Mouse (Mus musculus): ENCODE measurements at regions not wholly inside any gene's neighbourhood (a gene's known extent, or its start where the extent isn't known, plus 50 kb on each side); places are given as distances from the start of the nearest gene placed in this dataset.
A peak's percentile ranks its signal among the peaks of the same experiment; 100 is the strongest.
"Not testable (repeated sequence)": the region's sequence is repeated elsewhere in the genome, so short reads cannot be mapped to it uniquely, and the experiment has no call there.

DNA sequence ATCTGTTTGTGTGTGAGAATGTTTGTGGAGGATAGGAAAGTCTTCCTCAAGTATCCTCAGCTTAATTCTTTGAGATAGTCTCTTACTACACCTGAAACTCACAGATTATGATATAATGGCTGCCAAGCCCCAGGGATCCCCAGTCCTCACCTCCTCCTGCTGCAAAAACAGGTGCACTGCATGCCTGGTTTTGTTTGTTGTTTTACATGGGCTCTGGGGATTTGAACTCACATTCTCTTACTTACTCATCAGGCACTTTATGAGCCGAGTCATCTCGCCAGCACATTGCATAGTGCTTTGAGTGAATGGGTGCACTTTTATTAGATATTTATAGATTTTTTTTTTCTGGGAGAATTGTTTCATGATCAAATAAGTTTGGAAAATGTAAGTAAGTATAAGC, 56.3 kb downstream of the Mterf1b start:
- no peaks in the 10 kb centered on the region for H3K27me3 ChIP-seq (replicated peaks)
- H3K4me3 ChIP-seq (replicated peaks): no peak overlapping the region
- H3K4me1 ChIP-seq: no peaks in the 10 kb centered on the region
- TF ChIP-seq FLI1 (IDR thresholded peaks at IDR 0.05; ENCODE audit: low read length) (no peak), GATA1 (IDR thresholded peaks at IDR 0.05; ENCODE audit: borderline replicate concordance, low read length) (no peak)
- no peaks in the 10 kb centered on the region for H3K36me3 ChIP-seq (replicated peaks; ENCODE audit: low read length)
- H3K9me3 ChIP-seq: no peaks in the 10 kb centered on the region

DNA sequence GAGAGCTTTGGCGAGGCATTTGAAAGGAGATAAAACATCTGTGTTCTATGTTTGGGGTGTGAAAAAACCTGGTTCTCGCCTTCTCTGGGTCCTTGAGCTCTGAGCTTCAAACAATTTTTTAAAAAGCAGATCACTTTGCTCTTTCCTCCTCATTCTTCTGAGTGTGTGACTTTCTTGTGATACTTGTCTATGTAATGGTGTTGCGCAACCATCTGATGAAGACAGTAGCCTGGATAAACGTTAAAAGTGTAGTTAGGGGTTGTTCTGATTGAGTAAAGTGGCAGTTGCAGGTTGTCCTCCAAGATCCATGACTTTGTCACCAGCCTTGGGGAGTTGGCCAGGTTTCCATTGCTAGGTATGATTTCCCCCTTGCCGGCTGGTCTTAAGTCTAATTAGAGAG, 62.1 kb downstream of the Mterf1b start:
- not testable (repeated sequence) for H3K4me3 ChIP-seq (replicated peaks); H3K36me3 ChIP-seq (replicated peaks; ENCODE audit: low read length); H3K27me3 ChIP-seq (replicated peaks); H3K4me1 ChIP-seq; H3K9me3 ChIP-seq

DNA sequence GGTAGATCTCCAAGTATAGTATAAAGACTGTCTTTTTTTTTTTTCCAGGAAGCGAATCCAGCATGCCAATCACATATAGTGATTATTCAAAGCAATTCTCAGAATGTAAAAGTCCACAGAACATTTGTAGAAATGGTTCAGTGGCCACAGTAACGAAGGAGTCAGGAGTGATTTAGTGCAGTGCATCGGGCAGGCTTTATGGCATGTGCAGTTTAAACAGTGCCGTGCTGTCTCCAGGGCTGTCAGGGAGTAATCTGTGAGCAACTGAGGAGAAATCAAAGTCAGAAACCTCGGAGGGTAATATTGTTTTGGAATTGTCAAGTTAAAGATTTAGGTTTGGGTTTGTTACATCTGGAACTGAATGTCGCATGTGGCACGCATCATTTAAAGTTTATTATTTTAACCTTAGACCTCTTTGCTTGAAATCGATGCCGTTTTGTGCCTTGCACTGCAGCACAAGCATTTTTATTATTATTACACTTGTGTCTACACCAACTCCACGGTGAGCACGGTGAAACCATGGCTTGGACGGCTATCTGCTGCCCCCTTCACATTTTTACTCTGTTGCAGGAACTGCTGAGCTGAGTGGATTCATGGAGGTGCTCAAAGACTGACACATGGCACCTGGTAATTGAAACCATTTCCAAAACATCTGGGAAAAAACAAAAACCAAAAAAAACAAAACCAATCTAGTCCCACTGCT, 65.0 kb downstream of the Mterf1b start:
- Histone ChIP-seq H3K4me3 (replicated peaks) (no peak overlapping the region), H3K27me3 (replicated peaks) (no peaks in the 10 kb centered on the region), H3K4me1 (no peaks in the 10 kb centered on the region), H3K36me3 (replicated peaks; ENCODE audit: low read length) (no peaks in the 10 kb centered on the region), H3K9me3 (no peaks in the 10 kb centered on the region)
- TF ChIP-seq GATA1 (IDR thresholded peaks at IDR 0.05; ENCODE audit: borderline replicate concordance, low read length) (no peak), FLI1 (IDR thresholded peaks at IDR 0.05; ENCODE audit: low read length) (no peak)

DNA sequence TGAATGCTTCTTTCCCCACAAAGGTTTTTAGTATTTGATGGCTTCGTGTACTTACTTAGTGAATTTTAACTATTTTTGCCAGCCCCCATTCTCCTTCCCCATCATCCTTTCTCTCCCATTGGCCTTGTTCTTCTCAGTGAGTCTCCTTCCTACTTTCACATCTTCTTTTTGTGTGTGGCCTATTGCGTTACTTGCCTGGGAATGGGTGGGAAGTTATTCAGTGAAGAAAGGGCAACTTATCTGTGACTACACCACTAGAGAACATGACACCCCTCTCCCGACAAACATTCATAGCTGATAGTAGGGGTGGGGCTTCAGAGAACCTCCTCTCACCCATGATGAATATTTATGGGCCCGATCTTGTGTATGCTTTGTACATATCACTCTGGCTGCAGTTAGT, 67.1 kb downstream of the Mterf1b start:
- no peaks in the 10 kb centered on the region for H3K9me3 ChIP-seq
- TF ChIP-seq FLI1 (IDR thresholded peaks at IDR 0.05; ENCODE audit: low read length) (no peak), GATA1 (IDR thresholded peaks at IDR 0.05; ENCODE audit: borderline replicate concordance, low read length) (no peak)
- no peaks in the 10 kb centered on the region for H3K4me1 ChIP-seq
- no peak overlapping the region for H3K4me3 ChIP-seq (replicated peaks)
- H3K27me3 ChIP-seq (replicated peaks): no peaks in the 10 kb centered on the region
- no peaks in the 10 kb centered on the region for H3K36me3 ChIP-seq (replicated peaks; ENCODE audit: low read length)

DNA sequence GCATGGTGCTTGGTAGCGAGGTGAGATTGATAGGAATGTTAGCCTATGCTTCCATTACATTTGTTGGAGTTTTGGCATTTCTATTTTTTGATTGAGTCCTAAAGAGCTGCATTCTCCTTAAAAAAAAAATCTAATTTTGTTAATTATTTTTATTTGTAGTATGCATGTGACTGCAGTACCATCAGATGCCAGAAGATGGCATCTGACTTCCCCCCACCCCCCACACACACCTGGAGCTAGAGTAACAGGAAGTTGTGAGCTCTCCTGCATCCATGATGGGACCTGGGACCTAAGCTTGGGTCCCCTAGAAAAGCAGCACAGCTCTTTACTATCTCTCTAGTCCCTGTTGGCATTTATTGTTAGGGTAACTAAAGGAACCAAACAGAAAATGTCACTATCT, 70.5 kb downstream of the Mterf1b start:
- no peak for TF ChIP-seq FLI1 (IDR thresholded peaks at IDR 0.05; ENCODE audit: low read length)

DNA sequence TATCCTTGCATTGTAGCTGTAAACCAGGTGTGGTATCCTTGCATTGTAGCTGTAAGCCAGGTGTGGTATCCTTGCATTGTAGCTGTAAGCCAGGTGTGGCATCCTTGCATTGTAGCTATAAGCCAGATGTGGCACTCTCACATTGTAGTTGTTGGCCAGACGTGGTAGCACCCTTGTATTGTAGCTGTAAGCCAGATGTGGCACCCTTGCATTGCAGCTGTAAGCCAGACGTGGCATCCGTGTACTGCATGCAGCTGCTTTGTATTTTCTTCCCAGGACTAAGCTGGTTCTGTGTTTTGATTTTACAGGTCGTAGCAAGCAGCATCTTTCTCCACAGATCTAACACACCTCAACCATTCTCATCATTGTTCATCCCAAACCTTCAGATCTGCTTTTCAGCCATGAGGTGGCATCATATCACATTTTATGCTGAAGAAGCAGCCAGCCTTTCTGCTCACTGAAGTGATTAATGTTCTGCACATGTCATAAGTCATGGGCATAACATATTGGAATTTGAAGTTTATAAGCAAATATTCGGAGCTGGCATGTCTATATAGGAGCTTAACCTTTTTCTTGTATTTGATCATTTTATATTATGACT, 71.5 kb downstream of the Mterf1b start:
- Histone ChIP-seq H3K4me3 (replicated peaks) (peak overlapping the region; percentile 18), H3K4me1 (no peaks in the 10 kb centered on the region), H3K36me3 (replicated peaks; ENCODE audit: low read length) (no peaks in the 10 kb centered on the region), H3K9me3 (no peaks in the 10 kb centered on the region), H3K27me3 (replicated peaks) (no peaks in the 10 kb centered on the region)
- TF ChIP-seq GATA1 (IDR thresholded peaks at IDR 0.05; ENCODE audit: borderline replicate concordance, low read length) (no peak), FLI1 (IDR thresholded peaks at IDR 0.05; ENCODE audit: low read length) (no peak)

More for the DNA sequence above, 70.5 kb downstream of the Mterf1b start:
- no peaks in the 10 kb centered on the region for H3K27me3 ChIP-seq (replicated peaks)
- H3K36me3 ChIP-seq (replicated peaks; ENCODE audit: low read length): no peaks in the 10 kb centered on the region
- H3K4me1 ChIP-seq: no peaks in the 10 kb centered on the region
- no peak overlapping the region for H3K4me3 ChIP-seq (replicated peaks)
- H3K9me3 ChIP-seq: no peaks in the 10 kb centered on the region

DNA sequence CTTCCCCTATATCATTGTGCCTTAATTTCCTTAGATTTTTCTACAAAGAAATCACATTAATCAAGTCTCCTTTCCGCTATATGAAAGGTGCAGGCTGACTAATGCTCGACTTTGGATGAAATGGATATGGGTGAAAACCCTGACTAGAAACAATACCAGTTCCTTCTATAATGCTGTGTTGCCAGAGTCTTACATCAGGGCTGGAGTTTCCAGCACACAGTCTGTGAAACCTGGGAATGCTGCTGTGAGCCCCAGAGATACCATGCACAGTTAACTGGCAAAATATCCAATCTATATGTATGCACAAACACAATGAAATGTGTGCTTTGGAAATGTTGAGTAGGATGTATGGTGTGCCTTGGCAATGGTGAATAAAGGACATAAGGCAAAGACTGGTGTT, 75.5 kb downstream of the Mterf1b start:
- no peaks in the 10 kb centered on the region for H3K4me1 ChIP-seq
- no peaks in the 10 kb centered on the region for H3K27me3 ChIP-seq (replicated peaks)
- no peaks in the 10 kb centered on the region for H3K9me3 ChIP-seq
- H3K36me3 ChIP-seq (replicated peaks; ENCODE audit: low read length): no peaks in the 10 kb centered on the region
- H3K4me3 ChIP-seq (replicated peaks): no peak overlapping the region
- no peak for TF ChIP-seq FLI1 (IDR thresholded peaks at IDR 0.05; ENCODE audit: low read length)
- no peak for TF ChIP-seq GATA1 (IDR thresholded peaks at IDR 0.05; ENCODE audit: borderline replicate concordance, low read length)

DNA sequence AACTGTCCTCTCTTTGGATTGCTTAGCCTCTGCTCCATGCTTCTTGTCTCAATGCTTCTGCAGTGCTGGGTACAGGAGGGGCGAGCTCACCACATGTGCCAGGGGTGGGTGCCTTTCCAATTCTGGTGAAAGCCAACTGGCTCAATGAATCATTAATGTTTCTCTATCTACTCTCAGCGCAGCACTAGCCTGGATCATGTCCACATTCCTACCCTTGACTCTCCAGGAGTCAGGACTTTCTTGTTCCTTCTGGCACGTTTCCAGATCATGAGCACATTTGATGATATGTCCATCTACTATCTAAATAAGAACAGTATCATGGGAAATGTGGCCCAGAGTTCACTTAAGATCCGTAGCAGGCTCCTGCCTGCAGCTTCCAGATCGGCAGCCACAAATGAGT, 80.8 kb downstream of the Mterf1b start:
- TF ChIP-seq FLI1 (IDR thresholded peaks at IDR 0.05; ENCODE audit: low read length) (no peak), GATA1 (IDR thresholded peaks at IDR 0.05; ENCODE audit: borderline replicate concordance, low read length) (no peak)
- H3K36me3 ChIP-seq (replicated peaks; ENCODE audit: low read length): no peaks in the 10 kb centered on the region
- H3K27me3 ChIP-seq (replicated peaks): no peaks in the 10 kb centered on the region
- no peak overlapping the region for H3K4me3 ChIP-seq (replicated peaks)
- H3K4me1 ChIP-seq: no peaks in the 10 kb centered on the region
- H3K9me3 ChIP-seq: 0 out of 2 replicates have a peak, but pooled peaks cover 7% of the 10 kb centered on the region

DNA sequence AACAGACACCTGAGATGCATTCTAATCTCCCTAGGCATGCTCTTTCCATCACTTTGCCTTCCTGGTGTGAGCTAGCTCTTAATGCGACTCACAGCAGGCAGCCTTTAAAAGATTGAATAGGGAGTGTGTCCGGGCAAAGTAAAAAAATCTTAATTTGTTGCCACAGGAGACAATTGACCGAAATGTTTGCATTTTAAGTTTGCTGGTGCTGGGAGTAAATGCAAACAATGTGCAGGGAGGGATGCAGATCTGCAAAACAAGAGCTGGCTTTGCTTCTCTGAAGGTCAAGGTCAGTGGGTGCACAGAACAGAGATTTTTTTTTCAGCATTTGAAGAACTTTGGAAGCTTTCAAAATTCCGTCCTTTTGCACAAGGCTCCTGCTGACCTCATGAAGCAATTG, 111.4 kb downstream of the Mterf1b start:
- Histone ChIP-seq H3K4me1 (no peaks in the 10 kb centered on the region), H3K4me3 (replicated peaks) (no peak overlapping the region), H3K36me3 (replicated peaks; ENCODE audit: low read length) (no peaks in the 10 kb centered on the region), H3K27me3 (replicated peaks) (no peaks in the 10 kb centered on the region), H3K9me3 (0 out of 2 replicates have a peak, but pooled peaks cover 3% of the 10 kb centered on the region)
- no peak for TF ChIP-seq GATA1 (IDR thresholded peaks at IDR 0.05; ENCODE audit: borderline replicate concordance, low read length)
- TF ChIP-seq FLI1 (IDR thresholded peaks at IDR 0.05; ENCODE audit: low read length): no peak

DNA sequence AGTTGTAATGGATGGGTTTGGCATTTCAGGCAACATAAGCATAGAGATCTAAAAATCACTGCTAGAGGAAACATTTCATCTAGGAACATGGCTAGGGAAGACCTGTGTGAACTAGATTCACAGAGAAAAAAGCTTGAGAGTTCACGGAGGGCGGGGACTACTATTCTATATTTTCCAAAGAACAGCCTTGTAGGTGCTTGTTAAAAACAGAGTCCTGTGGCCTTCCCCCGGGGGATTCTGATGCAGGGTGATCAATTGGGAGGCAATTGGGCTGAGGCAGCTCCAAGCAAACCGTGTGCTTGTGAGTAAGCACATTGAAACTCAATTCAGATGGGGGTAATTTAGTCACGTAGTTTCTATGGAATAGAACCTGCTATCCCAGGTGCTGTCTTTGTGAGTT, 112.0 kb downstream of the Mterf1b start:
- H3K9me3 ChIP-seq: 0 out of 2 replicates have a peak, but pooled peaks cover 3% of the 10 kb centered on the region
- H3K4me1 ChIP-seq: no peaks in the 10 kb centered on the region
- H3K4me3 ChIP-seq (replicated peaks): no peak overlapping the region
- no peak for TF ChIP-seq GATA1 (IDR thresholded peaks at IDR 0.05; ENCODE audit: borderline replicate concordance, low read length)
- no peak for TF ChIP-seq FLI1 (IDR thresholded peaks at IDR 0.05; ENCODE audit: low read length)
- H3K36me3 ChIP-seq (replicated peaks; ENCODE audit: low read length): no peaks in the 10 kb centered on the region
- H3K27me3 ChIP-seq (replicated peaks): no peaks in the 10 kb centered on the region
